ENCODE assay signal across 9 mouse cellular contexts in genomic region chr4:109703568-109703967, GRCm38 (mm10). TPM values are rescaled to one million over a fixed set of nuclear protein-coding genes. Genes with fewer than 3 reads are reported as not detected.
DNase-seq lines count a peak whose midpoint lies in the region; ATAC-seq and TF ChIP-seq lines count a peak whose summit lies in the region.
"Had no signal": no experiment of that assay in that cellular context is flagged by ENCODE, and none has a peak within 500 bp of the region (broad histone marks: within the 10 kb centered on the region; RNA-seq: fewer than 3 reads in every experiment).

No protein-coding gene starts in this region.

- H3K4me1 ChIP-seq in lung, adult 2 months (ENCODE audit: control insufficient read depth, insufficient read depth, low read length) = no peaks in the 10 kb centered on the region; the same call in 1 of the 2 replicates

- no peak for DNase-seq in frontal cortex, postnatal 36 days (ENCODE audit: low spot score in 2 of 2)
- DNase-seq in lung, adult 2 months = no peak
- no peak for DNase-seq in lung, postnatal 4 days
- DNase-seq in c-Kit-positive CD71-positive TER-119-negative erythroid progenitor cells, embryonic 14.5 days (ENCODE audit: low read depth) = peak; percentile 57
- peak; percentile 78 for DNase-seq in retina, embryonic 14.5 days (ENCODE audit: low spot score)
- no peak for DNase-seq in adrenal gland, adult 8-10 months
- no peak for DNase-seq in spleen, postnatal 4 days (ENCODE audit: low spot score in 2 of 2)
- DNase-seq: liver, embryonic 13.5 days had no signal

- peak; percentile 20; the same call in 1 of the 2 replicates for TF ChIP-seq CTCF in lung, adult 2 months (IDR thresholded peaks at IDR 0.05; ENCODE audit: insufficient read depth, low read length)

- ATAC-seq in frontal cortex, adult (ENCODE audit: low TSS enrichment) = peak; percentile 70

- no peak for TF ChIP-seq POLR2A in lung, adult 2 months (IDR thresholded peaks at IDR 0.05; ENCODE audit: borderline replicate concordance, extremely low read depth, low read depth, low read length)

- H3K4me3 ChIP-seq in lung, adult 2 months (replicated peaks; ENCODE audit: extremely low read depth, low read depth, low read length) = no peak overlapping the region
- H3K4me3 ChIP-seq: liver, embryonic 13.5 days had no signal

RNA-seq across cellular contexts. Expression of gene Faf1, which starts 27.2 kb away (rescaled TPM):
- polyA plus RNA-seq in lung, adult 2 months (2012; rRNA removed) = 7.2 and 7.4 TPM in 2 replicates
- total RNA-seq in adrenal gland, adult 8-10 months (2022) = 10 to 100 TPM; 25.7 to 32.5 (median 31.0) TPM

RNA-seq across cellular contexts. Expression of gene Cdkn2c, which starts 36.6 kb away (rescaled TPM):
- polyA plus RNA-seq in lung, adult 2 months (2012; rRNA removed) = 8.7 and 13.1 TPM in 2 replicates
- total RNA-seq in adrenal gland, adult 8-10 months (2022) = 10 to 100 TPM; 68.5 to 77.8 (median 72.5) TPM

Comparison
In these comparisons a context has a peak if more than half of its experiments do, and no peak if none do; other contexts are left out.
1. DNase-seq: peak in c-Kit-positive CD71-positive TER-119-negative erythroid progenitor cells, embryonic 14.5 days (single experiment) and retina, embryonic 14.5 days (single experiment); none in frontal cortex, postnatal 36 days (0 of 2), lung, adult 2 months (single experiment), lung, postnatal 4 days (0 of 2), adrenal gland, adult 8-10 months (single experiment) and spleen, postnatal 4 days (0 of 2).